Mouse (Mus musculus): ENCODE measurements around the gene Cmas. TPM values are rescaled to one million over a fixed set of nuclear protein-coding genes. Genes with fewer than 3 reads are reported as not detected.
A peak's percentile ranks its signal among the peaks of the same experiment; 100 is the strongest.

Cmas gene
- polyA plus RNA-seq, 1 experiment, result 144 TPM

DNA sequence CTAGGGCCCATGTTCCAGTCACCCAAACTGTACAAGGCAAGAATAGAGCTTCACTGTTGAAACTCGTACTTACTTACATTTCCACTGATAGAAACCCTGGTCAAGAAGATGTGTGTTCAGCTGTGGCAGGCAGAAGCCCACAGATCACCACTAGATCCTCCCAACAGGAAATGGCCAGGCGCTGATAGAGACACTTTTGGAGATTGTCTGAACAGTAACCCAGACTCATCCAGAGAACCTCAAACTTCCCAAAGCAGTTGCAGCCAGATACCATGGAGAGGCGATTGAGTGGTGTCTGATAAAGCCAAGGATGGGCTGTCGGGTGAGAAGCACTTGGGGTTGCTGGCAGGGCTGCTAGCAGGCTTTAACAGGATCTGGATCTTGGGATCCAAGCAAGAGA is 20.4 kb downstream of the Cmas start:
- peaks cover 5% of the 10 kb centered on the region; the same call in 1 of the 2 replicates for H3K4me1 ChIP-seq (ENCODE audit: control insufficient read depth, insufficient read depth, low read length)
- TF ChIP-seq POLR2A (IDR thresholded peaks at IDR 0.05; ENCODE audit: borderline replicate concordance, control insufficient read depth, low read depth, low read length), result no peak
- TF ChIP-seq CTCF (IDR thresholded peaks at IDR 0.05; ENCODE audit: control insufficient read depth, insufficient read depth, low read length), result no peak
- no peak overlapping the region for H3K27ac ChIP-seq (ENCODE audit: control insufficient read depth, insufficient read depth, low read depth, low read length, poor library complexity)
- WGBS, result 27% methylated on average over 4 of the region's 4 CpGs
- no peak overlapping the region for H3K4me3 ChIP-seq (replicated peaks; ENCODE audit: control insufficient read depth, low read depth, low read length)

DNA sequence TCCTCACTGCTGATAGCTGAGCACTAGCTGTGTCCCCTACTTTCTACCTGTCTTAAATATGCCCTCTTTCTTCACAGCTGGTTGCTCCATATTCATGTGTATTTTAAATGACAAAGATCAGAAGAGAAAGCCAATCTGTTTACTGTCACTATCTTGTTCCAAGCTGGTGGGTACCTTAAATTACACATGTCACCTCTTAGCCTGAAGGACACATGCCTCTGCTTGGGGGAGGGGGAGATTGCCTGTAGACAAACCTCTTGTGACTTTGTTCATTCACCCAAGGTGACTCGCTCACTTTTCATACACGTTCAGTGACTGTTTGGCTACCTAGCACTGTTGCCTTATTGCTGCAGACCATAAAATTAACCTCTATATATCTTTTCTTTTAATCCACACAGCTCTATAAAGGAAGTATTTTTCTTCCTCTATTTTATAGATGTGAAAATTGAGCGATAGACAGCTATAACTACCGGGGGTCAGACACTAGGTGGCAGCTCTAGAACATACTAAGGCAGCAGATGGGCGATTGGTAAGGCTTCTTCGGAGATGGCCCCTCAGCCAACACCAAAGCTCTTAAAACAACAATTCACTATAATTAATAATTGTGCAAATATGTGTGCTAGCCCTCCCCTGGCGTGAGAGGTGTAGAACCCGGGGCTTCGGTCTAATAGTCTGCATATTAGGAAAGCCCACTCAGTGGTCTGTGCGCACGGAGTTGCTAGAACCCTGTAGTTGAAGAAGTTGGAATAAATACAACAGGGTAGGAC is 22.7 kb downstream of the Cmas start:
- peak overlapping the region; percentile 79 for H3K27ac ChIP-seq (ENCODE audit: control insufficient read depth, insufficient read depth, low read depth, low read length, poor library complexity)
- WGBS, result 33% methylated on average over 11 of the region's 11 CpGs
- TF ChIP-seq POLR2A (IDR thresholded peaks at IDR 0.05; ENCODE audit: borderline replicate concordance, control insufficient read depth, low read depth, low read length) (no peak), CTCF (IDR thresholded peaks at IDR 0.05; ENCODE audit: control insufficient read depth, insufficient read depth, low read length) (no peak)
- H3K4me1 ChIP-seq (ENCODE audit: control insufficient read depth, insufficient read depth, low read length), result peaks cover 5% of the 10 kb centered on the region; the same call in 1 of the 2 replicates
- no peak overlapping the region for H3K4me3 ChIP-seq (replicated peaks; ENCODE audit: control insufficient read depth, low read depth, low read length)

DNA sequence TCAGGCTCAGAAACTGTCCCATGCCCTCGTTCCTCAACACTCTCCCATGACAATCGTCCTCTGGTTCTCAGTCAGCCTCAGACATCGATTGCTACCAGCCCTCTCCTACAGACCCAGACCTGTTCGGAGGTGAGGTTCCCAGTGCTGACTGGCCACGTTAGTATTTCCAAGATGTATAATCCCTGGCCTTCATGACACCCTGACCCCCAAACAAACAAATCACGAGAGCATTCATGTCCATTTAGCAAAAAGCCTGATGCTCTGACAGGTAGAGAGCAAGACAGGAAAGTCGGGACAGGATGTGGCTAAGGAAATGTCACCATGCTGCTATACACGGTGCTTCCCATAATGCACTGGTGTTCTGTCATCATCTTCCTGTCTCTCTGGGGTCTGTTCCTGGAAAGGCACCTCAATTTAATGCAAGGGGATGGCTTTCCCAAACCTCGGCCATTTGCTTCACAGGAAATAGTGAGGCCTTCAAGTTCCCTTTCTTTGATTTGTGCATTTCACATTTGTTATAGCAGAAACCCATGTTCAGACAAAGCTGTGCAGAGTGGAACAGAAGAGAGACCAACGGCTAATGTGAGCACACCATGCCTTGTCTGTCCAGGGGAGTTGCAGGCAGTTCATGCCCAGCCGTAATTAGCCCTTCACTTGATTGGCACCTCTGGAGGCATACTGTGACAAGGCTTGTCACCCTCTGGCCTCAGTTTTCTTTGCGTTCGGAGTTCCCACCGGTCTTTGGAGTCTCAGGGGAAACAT is 23.5 kb downstream of the Cmas start:
- 35% methylated on average over 14 of the region's 14 CpGs for WGBS

DNA sequence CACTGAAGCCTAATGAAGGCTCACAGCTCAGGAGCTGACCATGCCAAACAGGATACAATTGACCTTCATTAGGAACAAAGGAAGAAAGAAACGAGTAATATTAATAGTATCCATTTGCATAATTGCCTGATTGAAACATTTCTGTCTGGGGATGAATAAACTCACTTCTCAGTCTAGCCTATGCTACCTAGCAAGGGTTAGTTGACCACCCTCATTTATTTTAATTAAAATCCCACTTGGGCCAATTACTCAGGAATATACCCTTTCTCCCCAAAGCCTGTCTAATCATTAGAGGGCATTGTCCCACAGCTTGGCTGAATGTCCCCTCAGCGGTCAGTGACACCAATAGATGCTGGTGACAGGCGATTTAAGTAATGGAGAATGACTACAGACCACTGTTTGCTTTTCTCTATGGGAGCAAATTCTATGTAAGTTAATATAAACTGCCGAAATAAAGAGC is 24.1 kb downstream of the Cmas start:
- Histone ChIP-seq H3K4me3 (replicated peaks; ENCODE audit: control insufficient read depth, low read depth, low read length) (no peak overlapping the region), H3K27ac (ENCODE audit: control insufficient read depth, insufficient read depth, low read depth, low read length, poor library complexity) (no peak overlapping the region), H3K4me1 (ENCODE audit: control insufficient read depth, insufficient read depth, low read length) (peaks cover 5% of the 10 kb centered on the region; the same call in 1 of the 2 replicates)
- WGBS, result 82% methylated on average over 4 of the region's 4 CpGs
- TF ChIP-seq CTCF (IDR thresholded peaks at IDR 0.05; ENCODE audit: control insufficient read depth, insufficient read depth, low read length) (no peak), POLR2A (IDR thresholded peaks at IDR 0.05; ENCODE audit: borderline replicate concordance, control insufficient read depth, low read depth, low read length) (no peak)

More for the DNA sequence above, 23.5 kb downstream of the Cmas start:
- peaks cover 5% of the 10 kb centered on the region; the same call in 1 of the 2 replicates for H3K4me1 ChIP-seq (ENCODE audit: control insufficient read depth, insufficient read depth, low read length)
- peak overlapping the region; percentile 79 for H3K27ac ChIP-seq (ENCODE audit: control insufficient read depth, insufficient read depth, low read depth, low read length, poor library complexity)
- H3K4me3 ChIP-seq (replicated peaks; ENCODE audit: control insufficient read depth, low read depth, low read length), result peak overlapping the region; percentile 34
- TF ChIP-seq POLR2A (IDR thresholded peaks at IDR 0.05; ENCODE audit: borderline replicate concordance, control insufficient read depth, low read depth, low read length) (no peak), CTCF (IDR thresholded peaks at IDR 0.05; ENCODE audit: control insufficient read depth, insufficient read depth, low read length) (no peak)

DNA sequence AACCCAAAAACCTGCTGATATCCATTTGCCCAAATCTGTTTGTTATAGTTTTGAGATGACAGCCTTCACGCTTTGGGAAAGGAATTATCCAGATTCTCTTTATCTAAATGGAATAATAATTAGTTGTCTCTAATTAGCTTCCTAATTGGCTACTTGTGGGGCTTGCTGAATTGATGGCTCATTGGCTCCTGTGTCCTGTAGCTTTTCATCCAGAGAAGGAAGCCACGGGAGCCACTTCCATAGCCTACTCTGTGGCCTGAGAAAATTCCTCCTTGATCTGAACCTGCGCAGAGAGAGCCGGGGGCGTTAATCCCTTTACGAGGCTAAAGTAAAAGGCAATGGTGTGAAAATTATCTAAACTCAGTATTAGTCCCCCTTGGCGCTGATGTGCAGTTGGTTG is 24.8 kb downstream of the Cmas start:
- WGBS, result 88% methylated on average over 7 of the region's 7 CpGs
- Histone ChIP-seq H3K4me3 (replicated peaks; ENCODE audit: control insufficient read depth, low read depth, low read length) (no peak overlapping the region), H3K4me1 (ENCODE audit: control insufficient read depth, insufficient read depth, low read length) (peaks cover 5% of the 10 kb centered on the region; the same call in 1 of the 2 replicates), H3K27ac (ENCODE audit: control insufficient read depth, insufficient read depth, low read depth, low read length, poor library complexity) (no peak overlapping the region)
- no peak for TF ChIP-seq CTCF (IDR thresholded peaks at IDR 0.05; ENCODE audit: control insufficient read depth, insufficient read depth, low read length)
- no peak for TF ChIP-seq POLR2A (IDR thresholded peaks at IDR 0.05; ENCODE audit: borderline replicate concordance, control insufficient read depth, low read depth, low read length)

DNA sequence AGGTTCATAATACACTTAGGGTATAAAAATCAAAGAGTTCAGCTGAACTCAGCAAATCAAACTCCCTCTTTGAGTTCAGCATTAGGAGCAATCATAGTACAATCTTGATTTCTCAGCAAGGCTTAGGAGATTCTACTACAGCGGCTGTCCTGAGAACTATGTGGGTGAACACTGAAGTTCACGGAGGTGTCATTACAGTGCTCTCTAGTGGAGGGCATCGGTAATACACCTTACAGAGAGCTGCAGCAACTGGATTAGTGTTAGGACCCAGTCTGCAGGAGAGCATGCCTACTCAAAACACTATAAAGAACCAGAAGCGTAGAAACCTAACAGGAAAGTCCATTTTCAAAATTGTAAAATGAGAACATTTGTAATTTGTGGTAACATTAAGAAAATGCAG is 28.9 kb downstream of the Cmas start:
- H3K27ac ChIP-seq (ENCODE audit: control insufficient read depth, insufficient read depth, low read depth, low read length, poor library complexity), result no peak overlapping the region
- WGBS, result 16% methylated on average over 4 of the region's 4 CpGs
- H3K4me3 ChIP-seq (replicated peaks; ENCODE audit: control insufficient read depth, low read depth, low read length), result no peak overlapping the region
- no peak for TF ChIP-seq POLR2A (IDR thresholded peaks at IDR 0.05; ENCODE audit: borderline replicate concordance, control insufficient read depth, low read depth, low read length)
- peak; percentile 30; the same call in 1 of the 2 replicates for TF ChIP-seq CTCF (IDR thresholded peaks at IDR 0.05; ENCODE audit: control insufficient read depth, insufficient read depth, low read length)
- no peaks in the 10 kb centered on the region; the same call in 1 of the 2 replicates for H3K4me1 ChIP-seq (ENCODE audit: control insufficient read depth, insufficient read depth, low read length)

DNA sequence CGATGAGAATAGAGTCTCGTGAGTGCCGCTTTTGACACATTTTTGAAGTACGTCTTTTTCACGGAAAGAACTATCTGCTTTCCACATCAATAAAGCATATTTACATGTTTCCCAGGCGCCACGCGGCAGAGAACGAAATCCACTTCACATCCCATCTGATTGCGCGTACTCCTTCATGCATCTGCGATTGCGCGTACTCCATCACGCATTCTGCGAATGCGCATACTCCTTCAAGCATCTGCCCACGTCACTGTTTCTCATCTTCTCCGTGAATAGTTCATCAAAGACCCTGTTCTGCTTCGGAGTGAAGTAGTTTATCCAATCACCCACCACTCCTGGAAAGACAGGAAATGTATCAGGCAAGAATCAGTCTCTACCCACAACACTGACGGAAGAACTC is 29.6 kb downstream of the Cmas start:
- 89% methylated on average over 21 of the region's 21 CpGs for WGBS

More for the DNA sequence above, 29.6 kb downstream of the Cmas start:
- H3K4me3 ChIP-seq (replicated peaks; ENCODE audit: control insufficient read depth, low read depth, low read length), result no peak overlapping the region
- no peak overlapping the region for H3K27ac ChIP-seq (ENCODE audit: control insufficient read depth, insufficient read depth, low read depth, low read length, poor library complexity)
- TF ChIP-seq CTCF (IDR thresholded peaks at IDR 0.05; ENCODE audit: control insufficient read depth, insufficient read depth, low read length), result no peak
- no peak for TF ChIP-seq POLR2A (IDR thresholded peaks at IDR 0.05; ENCODE audit: borderline replicate concordance, control insufficient read depth, low read depth, low read length)
- H3K4me1 ChIP-seq (ENCODE audit: control insufficient read depth, insufficient read depth, low read length), result no peaks in the 10 kb centered on the region; the same call in 1 of the 2 replicates

All from bone marrow, adult 2 months (tissue).